Mouse (Mus musculus) testis, adult 2 months (tissue): Measurements from ENCODE around the gene B4gat1.

Source experiments
- CTCF ChIP-seq: fragments of 200-500 bp; IDR thresholded peaks from 2 replicates; pipeline ENCODE4 v1.5.1; 2012; ENCODE audit warnings: low read depth, mild to moderate bottlenecking, inconsistent platforms, low read length, moderate library complexity; ENCODE audit not compliant: control insufficient read depth, insufficient read depth, insufficient replicate concordance
- POLR2A ChIP-seq: fragments of 200-500 bp; IDR thresholded peaks from 2 replicates; pipeline ENCODE4 v1.6.1; 2012; ENCODE audit warnings: low read depth, mild to moderate bottlenecking, inconsistent platforms, low read length, moderate library complexity; ENCODE audit not compliant: control insufficient read depth

DNA sequence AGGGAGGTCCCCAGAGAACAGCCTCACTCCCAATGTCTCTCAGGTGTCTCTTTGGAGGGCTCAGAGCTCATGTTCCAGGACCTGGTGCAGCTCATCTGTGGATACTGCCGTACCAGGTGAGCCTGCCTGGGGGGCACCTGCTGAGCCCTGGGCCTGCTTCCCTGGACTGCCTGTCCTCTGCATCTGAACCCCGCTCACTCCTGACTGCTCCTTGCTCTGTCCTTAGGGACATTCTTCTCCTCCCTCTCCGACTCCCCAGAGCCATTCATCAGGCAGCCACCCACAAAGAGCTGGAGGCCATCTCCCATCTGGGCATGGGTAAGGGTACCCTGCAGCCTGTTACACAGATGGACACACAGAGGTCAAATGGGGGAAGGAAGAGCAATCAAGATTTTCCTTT is 12.9 kb downstream of the B4gat1 start:
- TF ChIP-seq POLR2A (no peak), CTCF (no peak)
